Mouse (Mus musculus): ENCODE data around the gene Dicer1.

Gene Dicer1

DNA sequence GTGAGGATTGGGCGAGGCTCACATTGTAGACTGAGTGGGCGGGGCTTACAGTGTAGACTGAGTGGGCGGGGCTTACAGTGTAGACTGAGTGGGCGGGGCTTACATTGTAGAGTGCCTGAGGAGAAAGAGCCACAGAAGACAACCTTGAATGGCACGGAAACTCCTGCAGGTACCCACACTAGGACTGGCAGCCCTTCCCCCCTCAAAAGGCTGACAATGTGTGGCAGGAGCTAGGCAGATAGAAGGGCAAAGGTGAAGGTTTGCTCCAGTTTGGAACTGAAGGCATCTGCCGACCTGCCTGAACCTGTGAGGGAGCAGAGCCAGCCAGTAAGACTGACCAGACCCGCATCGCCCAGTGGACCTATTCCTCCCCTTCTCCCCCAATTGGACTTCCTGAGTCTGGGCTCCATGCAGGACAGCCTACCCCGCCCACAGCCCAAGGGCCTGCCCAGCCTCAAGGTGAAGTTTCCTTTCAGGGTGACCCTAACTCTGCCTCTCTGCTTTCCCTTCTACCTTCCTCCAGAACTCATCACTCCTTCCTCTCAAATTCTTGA lies 74.3 kb downstream of the Dicer1 start:
- no peak for DNase-seq

DNA sequence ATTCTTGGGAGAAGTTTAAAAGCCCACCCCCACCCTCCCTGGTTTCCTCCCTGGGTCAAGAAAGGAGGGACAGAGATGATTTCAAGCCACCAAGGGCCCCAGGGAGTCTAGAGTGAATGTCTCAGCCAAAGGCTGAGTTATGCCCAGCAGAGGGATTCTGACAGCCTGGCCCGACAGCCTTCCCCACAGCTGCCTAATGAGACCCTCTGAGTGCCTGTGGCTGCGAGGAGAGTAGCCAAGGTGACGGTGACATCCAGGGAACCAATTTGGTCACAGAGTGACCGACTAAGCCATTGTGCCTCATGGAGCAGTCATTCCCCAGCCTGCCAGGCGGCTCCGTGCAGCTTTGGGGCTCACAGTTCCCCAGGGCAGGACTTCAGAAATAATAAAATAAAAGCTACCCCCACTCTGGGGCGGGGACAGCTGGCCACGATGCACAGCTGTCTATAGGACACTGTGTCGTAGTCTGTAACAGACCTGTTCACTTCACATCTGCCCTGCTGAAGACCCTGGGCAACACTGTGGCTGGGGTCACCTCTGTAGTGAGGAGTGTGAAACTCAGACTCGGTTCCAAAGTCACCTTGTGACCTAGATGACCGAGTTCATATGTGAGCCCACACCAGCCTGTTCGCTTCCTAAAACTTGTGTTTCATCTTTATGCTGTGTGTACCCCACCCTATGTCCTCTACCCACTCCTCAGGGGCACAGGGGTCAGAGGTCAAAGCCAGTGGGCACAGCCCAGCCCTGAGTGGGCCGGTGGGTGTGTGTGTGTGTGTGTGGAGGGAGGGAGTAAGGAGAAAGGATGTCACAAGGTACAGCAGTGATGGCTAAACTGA lies 75.0 kb downstream of the Dicer1 start:
- no peak for DNase-seq

DNA sequence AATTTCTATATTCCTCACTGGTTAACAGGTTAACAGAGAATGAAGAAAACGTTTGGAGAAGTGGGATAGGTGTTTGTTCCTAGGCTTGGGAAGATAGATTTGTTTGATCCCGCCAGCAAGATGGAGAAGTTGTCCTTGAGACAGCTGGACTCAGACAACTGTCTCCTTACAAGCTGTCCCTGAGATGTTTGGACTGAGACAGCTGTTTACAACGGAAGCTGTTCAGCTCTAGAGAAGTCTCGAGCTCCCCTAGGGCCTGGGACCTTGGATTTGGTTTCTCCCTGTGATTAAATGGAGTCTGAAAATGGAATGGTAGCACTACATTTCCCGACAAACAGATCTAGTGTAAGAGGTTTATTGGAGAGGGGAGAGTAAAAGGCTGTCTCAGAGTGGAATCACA lies 78.8 kb downstream of the Dicer1 start:
- DNase-seq, result no peak

DNA sequence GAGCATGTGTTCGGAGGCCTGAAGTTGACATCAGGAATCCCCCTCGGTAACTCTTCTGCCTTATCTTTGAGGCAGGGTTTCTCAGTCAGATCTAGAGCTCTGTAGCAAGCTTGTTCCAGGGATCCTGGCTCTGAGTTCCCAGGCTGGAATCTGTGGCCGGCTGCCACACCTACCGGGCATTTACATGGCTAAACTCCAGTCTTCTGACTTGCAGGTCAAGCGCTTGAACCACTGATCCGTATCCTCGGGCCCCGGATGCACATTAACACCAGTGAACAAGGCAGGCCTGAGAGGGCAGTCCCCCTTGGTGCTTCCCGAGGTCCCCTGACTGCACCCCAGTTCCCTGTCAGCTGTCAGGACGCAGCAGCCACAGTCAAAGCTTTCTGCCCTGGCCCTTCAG lies 79.3 kb downstream of the Dicer1 start:
- DNase-seq, result no peak

DNA sequence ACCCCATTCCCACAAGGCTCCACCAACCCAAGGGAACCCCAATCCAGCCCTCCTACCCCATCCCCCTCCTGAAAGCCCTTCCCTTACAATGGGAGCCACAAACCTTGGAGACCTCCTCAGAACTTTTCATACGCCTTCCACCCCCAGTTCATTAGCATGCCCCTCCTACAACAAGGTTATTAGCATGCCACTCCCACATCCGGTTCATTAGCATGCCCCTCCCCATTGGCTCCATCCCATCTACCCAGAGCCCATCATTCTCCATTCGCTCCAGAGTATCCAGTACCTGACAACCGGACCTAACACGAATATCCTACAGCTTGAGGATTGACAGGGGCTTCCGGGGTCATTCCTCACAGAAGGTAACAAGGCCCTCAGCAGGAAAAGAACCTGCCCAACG lies 83.9 kb downstream of the Dicer1 start:
- no peak for DNase-seq

DNA sequence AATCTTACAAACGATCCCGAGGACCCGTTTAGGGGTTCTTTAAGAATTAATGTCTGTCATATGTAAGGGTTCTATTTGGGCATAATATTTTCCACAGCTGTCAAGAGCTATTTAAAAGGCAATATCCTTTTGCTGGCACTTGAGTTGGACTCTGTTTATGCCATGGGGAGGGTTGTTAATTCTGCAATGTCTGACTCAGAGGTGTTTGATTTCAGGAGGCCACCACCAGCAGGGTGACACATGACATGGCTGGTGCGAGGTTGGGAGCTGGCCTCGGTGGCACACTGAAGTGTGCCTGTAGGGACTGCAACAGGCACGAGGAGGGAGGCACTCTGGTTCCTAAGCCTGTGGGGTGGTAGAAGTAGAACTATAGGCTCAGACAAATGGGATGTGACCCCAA lies 85.8 kb downstream of the Dicer1 start:
- no peak for DNase-seq

DNA sequence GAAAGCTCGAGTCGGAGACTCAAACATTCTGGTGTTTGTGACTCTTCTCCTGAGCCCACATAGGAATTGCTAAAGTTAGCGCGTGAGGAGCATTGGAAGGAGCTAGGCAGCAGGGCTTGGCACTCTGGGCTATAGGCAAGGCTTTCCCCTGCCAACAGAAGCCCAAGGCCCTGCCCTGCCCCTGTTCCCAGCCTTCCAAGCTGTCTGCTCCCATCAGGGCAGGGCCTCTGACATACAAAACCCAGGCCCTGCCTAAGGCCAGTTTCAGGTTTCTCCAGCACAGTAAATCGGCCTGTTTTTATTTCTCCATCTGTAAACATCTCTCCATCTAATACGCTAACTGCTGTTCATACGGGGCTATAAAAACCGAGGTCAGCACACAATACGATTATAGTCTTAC lies 86.2 kb downstream of the Dicer1 start:
- no peak for DNase-seq

DNA sequence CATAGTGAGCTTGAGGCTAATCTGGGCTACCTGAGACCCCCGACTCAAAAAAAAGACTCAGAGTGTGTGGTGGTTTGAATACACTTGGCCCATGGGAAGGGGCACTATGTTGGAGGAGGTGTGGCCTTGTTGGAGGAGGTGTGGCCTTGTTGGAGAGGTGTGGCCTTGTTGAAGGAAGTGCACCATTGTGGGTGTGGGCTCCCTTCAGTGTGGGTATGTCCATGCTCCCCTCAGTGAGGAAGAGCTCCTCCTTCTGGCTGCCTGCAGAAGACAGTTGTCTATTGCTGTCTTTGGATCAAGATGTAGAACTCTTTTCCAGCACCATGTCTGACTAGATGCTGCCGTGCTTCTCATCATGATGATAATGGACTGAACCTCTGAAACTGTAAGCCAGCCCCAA lies 95.6 kb downstream of the Dicer1 start:
- no peak for DNase-seq

DNA sequence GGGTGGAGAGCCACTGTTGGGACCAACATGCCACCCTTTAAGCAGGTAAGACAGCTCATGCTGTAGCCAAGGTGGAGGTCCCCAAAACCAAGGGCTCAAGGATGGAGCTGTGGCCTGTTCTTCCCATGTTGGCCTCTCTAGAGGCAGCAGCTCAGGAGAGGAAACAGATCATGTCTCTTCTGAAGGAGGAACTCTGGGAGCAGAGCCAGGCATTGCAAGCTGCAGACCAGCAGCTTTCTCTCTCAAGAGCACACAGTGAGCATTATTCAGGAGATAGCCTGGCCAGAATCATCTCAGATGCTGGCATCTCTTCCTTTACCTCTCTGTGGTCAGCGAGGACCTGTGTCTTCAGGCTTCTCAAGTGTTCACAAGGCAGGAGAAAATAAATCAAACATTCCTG lies 96.7 kb downstream of the Dicer1 start:
- no peak for DNase-seq

DNA sequence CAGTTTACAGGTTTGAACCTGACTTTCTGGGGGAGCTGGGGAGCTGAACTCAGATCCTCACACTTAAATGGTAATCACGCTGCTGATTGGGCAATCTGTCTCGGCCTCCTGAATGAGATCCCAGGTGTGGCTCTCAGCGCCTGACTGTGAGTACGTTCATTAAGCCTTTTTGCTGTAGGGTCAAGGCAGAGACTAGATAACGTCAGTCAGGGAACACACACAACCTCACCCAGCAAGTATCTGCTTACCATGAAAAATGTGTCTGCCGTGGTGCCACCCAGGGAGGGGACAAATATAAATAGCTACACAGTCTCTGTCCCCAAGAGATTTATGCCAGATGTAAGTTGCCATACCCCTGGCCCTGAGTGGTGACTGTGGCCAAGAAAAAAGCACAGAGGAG lies 99.7 kb downstream of the Dicer1 start:
- no peak for DNase-seq

DNA sequence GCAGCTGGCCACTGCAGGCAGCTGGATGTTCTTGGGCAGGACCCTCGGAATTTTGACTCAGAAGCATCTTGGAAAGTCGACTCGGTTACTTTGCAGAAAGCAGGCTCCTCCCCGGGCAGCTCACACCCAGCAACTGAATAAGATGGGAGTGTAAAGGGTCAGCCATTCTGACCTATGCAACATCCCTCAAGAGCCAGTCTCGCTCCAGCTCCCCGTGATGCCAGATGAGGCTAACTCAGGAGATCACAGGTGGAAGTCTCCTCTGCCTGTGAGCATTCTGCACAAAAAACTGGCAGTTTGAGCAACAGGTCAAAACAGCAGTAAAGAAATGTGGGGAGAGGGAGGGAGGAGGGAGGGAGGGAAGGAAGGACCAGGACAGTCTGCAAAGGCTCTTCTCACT lies 100.5 kb downstream of the Dicer1 start:
- no peak for DNase-seq

DNA sequence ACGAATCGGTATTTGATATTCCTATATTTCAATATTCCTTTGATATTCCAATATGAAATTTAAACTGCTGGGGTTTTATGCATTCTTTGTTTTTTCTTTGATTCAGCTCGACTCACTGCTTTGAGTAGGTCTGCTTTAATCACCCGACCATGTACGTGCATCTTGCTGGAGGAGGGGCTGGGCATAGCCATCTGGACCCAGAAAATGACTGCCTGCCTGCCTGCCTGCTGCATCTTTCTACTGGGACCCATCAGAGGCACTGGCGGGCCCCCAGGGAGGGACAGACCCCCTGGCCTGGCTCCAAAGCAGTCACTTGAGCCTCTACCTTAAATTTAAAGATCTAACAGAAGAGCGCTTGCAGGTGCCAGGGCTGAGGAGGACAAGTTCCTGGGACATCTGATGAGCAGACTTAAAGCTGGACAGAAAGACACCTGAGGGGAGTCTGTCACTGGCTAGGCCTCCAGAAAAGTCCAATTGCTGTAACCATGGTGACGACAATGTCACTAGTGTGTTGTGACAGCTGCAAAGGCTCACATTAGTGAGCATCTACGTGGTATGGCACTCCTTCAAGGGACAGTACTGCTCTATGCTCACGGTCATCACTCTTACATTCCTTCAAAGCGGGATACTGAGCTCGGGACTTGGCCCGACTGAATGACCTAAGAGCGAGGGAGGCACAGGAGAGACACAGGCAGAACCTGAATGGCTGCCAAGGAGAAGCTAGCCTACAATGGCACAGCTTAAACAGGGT lies 101.1 kb downstream of the Dicer1 start:
- no peak for DNase-seq

DNA sequence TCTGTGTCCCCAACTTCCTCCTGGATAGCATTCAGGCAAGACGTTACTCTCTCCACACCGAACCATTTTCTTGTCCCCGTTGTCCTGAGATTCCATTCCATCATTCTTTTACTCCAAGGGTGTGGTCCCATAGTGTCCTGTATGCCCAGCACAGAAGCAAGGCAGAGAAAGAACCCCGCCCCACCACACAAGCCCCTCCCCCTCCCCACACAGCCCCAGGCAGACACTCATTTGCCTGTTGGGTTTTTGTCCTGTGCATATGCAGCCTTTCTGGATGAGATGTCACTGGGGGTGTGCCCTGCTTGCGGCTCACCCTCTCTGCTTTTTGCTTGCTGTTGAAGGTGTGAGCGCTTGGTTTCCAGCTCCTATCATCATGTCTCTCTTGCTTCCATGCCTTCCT lies 103.4 kb downstream of the Dicer1 start:
- no peak for DNase-seq

DNA sequence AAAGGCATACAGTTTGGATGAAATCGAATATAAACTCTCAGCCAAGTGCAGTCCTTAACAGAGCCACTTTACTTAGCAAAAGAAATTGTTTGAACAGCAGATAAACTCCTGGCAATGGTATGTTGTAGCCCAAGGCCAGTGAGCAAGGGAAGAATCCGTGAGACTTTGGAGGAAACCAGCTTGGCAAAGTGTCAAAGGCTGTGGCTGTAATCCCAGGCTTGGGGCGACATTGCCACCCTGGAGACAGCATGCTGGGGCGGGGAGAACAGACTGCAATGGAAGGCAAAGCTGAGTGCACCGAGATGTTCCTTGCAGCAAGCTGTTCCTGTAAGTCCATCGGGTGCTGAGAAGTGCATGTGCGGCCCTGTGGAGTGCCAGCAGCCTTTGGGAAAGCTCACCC lies 109.4 kb downstream of the Dicer1 start:
- no peak for DNase-seq

DNA sequence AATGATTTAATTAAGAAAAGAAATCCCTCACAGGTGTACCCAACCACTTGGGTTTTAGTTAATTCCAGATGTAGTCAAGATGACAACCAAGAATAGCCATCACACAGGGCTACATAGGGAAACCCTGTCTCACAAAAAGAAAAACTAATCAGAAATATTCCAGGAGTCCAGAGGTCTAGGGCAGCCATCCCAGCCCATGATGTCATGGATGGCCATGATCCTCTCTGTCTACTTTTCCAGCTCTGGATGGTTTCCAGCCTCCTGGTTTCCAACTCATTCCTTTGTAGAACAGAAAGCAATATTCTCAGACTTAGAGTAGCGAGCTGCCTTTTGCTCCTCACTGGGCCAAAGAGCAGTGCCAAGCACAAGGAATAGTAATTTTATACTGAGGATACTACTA lies 110.8 kb downstream of the Dicer1 start:
- DNase-seq, result no peak

DNA sequence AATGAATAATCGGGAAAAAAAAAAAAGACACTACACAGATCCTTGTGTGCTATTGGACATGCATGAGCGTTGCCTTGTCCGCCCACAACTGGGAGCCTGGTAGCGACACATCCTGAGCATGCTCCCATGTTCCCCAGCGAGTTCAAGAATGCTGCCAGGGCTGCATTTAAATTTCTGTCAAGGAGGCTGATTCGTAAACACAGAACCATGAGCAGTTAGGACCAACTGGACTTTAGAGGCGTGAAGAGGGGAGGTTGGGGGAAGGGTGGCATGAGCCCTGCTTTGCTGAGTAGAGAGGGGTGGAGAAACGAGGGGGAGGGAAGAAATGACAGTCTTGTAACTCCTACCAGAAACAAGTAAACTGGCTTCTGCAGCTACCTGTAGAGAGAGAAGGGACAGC lies 113.6 kb downstream of the Dicer1 start:
- DNase-seq, result peak in 1 of 2 experiments; percentile 14
